Mouse (Mus musculus) adrenal gland (tissue): ENCODE data around the gene Igfbpl1.

Experiments used
- intact Hi-C: fragments of 180-260 bp; cut with DNase I; formaldehyde crosslinking; loops from one replicate; pipeline ENCODE4 v1.15.1; 2025

The Igfbpl1 gene

DNA sequence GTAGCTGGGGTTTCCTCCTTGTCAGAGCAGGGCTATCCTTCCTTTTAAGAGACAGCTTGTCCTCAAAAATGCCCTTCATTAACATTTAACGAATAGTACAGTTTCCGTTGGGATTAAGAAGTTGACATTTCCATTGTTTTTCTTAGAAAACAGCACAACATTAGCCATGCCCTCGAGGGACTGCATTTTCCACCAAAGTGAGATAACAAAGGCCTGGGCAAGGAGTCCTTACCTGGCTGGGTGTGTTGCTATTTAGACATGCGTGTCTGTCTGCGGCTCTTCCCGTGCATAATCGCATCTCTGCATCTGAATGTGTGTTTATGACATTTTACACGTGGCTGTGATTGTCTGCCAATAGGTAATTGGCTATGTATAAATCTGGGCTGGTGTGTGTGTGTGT lies 55.5 kb downstream of the Igfbpl1 start:
- intact Hi-C loops, result loop anchor here (5.0 to 10.0 kb wide), 4 partner anchors 39 to 354 kb away; no protein-coding TSS in a partner anchor

- intact Hi-C loops, result loop anchor here (5.0 to 10.0 kb wide), 4 partner anchors 38 to 353 kb away; no protein-coding TSS in a partner anchor
Measured at GRCm38 (mm10) chr4:45770638-45771033, 56.1 kb downstream of the Igfbpl1 start.

DNA sequence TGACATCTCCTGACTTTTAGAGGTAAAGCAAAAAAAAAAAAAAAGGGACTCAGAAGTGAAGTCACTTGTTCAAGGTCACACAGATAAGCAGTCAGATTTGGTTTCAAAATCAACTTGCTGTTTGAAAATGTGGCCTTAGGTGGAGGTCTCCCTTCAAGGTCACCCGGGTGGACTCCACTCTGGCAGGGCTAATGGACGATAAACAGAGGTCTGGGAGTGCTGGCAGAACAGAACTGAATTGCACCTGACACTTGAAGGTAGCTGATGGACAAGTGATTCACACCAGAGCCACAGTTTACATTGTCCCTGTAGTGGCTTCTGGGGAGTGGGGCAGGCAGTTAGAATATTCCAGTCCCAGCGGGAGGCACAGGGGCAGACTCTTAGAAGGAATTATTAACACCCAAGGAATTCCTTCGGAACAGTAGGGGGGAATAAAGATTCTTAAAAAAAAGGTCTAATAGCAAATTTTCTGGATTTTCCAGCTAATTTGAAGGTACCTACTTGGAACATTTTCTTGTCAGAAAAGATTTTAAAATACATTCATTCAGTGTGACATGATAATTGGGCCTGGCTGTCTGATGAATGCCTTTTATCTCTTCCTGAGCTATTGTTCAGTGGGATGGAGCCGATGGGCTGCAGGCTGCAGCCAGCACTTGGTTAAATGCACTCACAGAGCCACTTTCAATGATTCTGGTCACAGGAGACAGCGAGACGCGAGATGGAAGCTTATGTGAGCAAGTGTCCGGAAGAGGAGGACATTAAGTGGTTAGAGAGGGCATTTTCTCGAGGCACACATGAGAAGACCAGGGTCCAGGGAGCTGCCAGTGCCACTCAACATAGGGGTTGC lies 56.7 kb downstream of the Igfbpl1 start:
- intact Hi-C loops, result loop anchor here (5.0 to 10.0 kb wide), 4 partner anchors 38 to 353 kb away; no protein-coding TSS in a partner anchor

GRCm38 (mm10) chr4:45769141-45769540 lies 57.6 kb downstream of the Igfbpl1 start:
- intact Hi-C loops, result no loop called here

DNA sequence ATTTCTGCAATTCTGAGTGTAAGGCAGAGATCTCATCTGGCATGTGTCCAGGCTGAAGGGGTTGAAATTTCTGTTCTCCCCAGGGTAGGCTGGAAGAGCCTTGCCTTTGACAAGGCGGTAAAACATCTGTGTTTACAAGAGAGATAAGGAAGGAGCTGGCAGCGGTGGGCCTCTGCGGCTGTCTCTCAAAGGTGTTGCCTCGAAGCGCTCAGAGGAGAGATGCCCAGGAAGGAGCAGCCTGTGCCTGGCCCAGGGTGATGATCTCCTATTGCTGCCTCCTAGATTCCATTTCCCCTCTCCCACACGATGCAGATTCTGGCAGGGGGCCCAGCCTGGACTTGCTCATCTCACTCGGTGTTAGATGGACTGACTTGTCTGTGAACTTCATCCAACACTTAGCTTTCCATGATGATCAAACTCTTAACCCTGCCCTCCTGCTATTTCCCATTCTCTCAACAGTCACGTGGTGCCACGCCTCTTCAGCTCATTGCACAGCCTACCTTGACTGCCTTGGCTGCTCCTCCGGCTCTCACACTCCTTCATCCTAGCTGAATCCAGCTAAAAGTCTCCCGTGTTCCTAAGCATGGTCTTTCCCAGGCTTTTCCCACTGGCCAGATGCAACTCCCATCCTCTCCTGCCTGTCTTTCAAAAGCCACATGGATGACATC lies 58.7 kb downstream of the Igfbpl1 start:
- intact Hi-C loops, result no loop called here

DNA sequence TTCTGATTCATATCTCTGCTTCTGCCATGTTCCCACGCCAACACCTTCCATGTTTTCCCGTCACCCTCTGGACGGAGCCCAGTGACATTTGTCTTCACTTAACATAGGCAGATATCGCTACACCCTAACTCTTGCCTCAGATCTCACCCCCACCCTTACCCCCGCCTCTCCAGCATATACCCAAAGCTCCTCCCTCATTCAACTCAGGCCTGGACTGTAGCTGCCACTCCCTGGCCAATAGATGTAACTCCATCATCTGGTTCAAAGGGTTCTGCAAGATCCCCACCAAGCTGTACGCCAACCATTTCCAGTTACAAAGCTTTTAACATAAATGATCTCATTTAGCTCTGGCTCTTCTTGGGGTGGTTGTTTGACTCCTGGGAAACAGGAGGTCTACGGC lies 59.9 kb downstream of the Igfbpl1 start:
- intact Hi-C loops, result no loop called here

DNA sequence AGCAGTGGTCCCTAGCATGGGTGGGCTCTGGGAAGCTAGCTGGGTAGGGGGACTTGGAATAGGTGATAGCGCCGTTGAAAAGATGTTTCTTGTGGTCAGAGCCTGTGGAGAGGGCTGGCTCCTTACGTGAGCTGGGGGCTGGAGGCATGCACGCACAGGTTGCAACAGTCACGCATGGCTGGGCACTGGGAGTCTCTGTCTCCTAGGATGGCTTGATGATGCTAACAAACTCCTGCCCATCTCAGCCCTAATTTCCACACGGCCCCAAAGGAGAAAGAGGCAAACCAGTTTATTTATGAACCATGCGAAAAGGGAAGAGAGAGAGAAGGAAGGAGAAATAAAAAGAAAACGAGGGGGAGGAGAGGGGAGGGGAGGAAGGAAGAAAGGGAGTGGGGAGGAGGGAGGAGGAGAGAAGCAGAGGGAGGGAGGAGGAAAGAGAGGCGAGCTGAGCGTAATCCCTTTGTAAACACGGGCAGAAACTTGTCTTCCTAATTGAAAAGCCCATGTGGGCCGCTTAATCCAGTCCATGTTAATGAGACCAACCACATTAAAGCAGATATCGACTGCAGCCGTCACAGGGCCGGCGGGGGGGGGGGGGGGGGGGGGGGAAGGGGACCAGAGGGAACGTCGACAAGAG lies 61.0 kb downstream of the Igfbpl1 start:
- intact Hi-C loops, result no loop called here

- intact Hi-C loops, result no loop called here
Measured at GRCm38 (mm10) chr4:45765121-45765564, 61.6 kb downstream of the Igfbpl1 start.

DNA sequence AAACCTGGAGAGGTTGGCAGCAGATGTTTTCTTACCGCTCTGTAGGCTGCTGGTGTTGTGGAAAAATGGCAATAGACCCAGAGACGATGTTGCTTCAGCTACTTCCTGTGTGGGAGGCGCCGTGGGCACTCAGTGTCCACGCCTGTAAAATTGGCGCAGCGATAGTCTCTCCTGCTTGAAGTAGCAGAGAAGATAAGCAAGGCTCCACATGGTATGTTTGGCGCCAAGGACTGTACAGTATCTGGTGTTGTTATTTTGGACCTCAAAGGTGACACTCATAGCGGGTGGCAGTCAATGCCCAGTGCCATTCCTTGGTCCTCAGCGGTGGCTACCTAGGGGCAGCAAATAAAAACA lies 62.6 kb downstream of the Igfbpl1 start:
- intact Hi-C loops, result no loop called here

DNA sequence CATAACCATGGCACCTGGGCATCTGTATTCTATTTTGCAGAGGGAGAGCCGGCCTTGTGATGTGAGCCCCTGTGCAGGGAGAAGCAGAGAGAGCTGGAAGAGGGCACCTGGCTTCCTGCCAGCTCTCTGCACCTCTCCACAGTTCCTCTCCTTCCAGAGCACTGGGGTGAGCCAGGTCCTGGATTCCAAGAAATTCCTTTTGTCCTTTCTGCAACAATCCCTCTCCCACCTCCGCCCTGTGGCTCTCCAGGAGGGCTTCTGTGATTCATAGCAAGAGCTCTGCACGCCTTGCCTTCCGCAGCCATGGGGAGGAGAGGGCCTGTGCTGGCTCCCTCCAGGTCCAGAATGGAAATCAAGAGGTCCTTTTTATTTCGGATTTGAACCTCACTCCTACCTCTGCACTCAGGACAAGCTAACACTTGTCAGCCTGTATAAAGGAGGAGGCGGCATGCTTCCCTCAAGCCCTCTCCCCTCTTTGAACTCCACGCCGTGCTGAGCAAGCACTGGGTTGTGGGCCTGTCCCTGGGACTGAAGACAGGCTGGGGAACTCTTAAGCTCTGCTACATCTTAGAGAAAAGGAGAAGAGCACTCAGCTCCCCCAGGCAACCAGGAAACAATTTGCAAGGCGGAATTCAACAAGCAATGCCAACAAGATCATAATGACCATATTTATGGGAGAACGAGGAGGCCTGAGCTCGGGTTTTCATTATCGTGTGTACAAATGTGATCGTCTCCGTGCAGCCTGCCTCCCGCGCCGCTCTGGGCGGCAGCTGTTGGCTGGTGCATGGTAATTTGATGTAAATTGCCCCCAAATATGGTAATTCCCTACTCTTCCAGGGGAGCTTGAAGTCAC lies 63.2 kb downstream of the Igfbpl1 start:
- intact Hi-C loops, result no loop called here

DNA sequence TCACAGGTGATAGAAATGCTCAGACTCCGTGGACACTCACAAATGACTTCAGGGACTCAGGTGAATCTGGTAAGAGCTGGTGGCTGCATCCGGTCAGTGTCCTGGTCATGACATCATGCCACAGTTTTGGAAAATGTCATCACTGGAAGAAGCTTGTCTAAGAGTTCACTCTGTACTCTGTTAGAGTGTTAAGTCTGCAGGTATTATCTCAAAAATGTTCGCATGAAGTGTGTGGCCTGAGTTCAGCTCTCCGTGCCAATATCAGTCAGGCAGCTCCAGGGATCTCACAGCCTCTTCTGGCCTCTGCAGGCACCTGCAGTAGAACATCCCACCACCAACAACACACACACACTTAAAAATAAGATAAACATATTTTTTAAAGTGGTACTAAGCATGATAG lies 64.1 kb downstream of the Igfbpl1 start:
- intact Hi-C loops, result no loop called here
